Mouse (Mus musculus) limb, embryonic 14.5 days (tissue): ENCODE results near the gene Slc51a. TPM values are rescaled to one million over a fixed set of nuclear protein-coding genes. Genes with fewer than 3 reads are reported as not detected.
A peak's percentile ranks its signal among the peaks of the same experiment; 100 is the strongest.

Experiments used
- ATAC-seq: fragments of 200-750 bp; cut with Nextera tagmentation; 2 replicates; pipeline ENCODE4 v1.8.0; 2017; ENCODE audit warnings: low read depth, moderate number of reproducible peaks, moderate TSS enrichment; ENCODE audit not compliant: low FRiP score
- DNase-seq: peaks from one replicate; pipeline ENCODE4 v3.0.0-alpha.2; 2015; ENCODE audit warnings: low spot score
- H3K27ac ChIP-seq: fragments of 300-500 bp; sonication (generic); replicated peaks from 2 replicates; pipeline ENCODE4 v1.5.1; 2014; ENCODE audit warnings: low read depth, mild to moderate bottlenecking, low read length, moderate library complexity, mixed read lengths
- H3K27me3 ChIP-seq: fragments of 300-500 bp; sonication (generic); 2 replicates; pipeline ENCODE4 v1.6.1; 2014; ENCODE audit warnings: low read length, mixed read lengths; ENCODE audit not compliant: control insufficient read depth, insufficient read depth
- H3K36me3 ChIP-seq: fragments of 300-500 bp; sonication (generic); 2 replicates; pipeline ENCODE4 v1.6.1; 2014; ENCODE audit warnings: mild to moderate bottlenecking, low read length, moderate library complexity, mixed read lengths; ENCODE audit not compliant: control insufficient read depth, insufficient read depth
- H3K4me1 ChIP-seq: fragments of 300-500 bp; sonication (generic); 2 replicates; pipeline ENCODE4 v1.6.1; 2014; ENCODE audit warnings: antibody characterized with exemption, low read length, mixed read lengths; ENCODE audit not compliant: control insufficient read depth, insufficient read depth
- H3K4me2 ChIP-seq: fragments of 300-500 bp; sonication (generic); replicated peaks from 2 replicates; pipeline ENCODE4 v1.6.1; 2014; ENCODE audit warnings: low read depth, mild to moderate bottlenecking, low read length, moderate library complexity; ENCODE audit not compliant: severe bottlenecking
- H3K4me3 ChIP-seq: fragments of 300-500 bp; sonication (generic); replicated peaks from 2 replicates; pipeline ENCODE4 v1.5.1; 2014; ENCODE audit warnings: low read length
- H3K9ac ChIP-seq: fragments of 300-500 bp; sonication (generic); 2 replicates; pipeline ENCODE4 v1.6.1; 2014; ENCODE audit warnings: mild to moderate bottlenecking, low read depth, low read length, moderate library complexity; ENCODE audit not compliant: severe bottlenecking
- H3K9me3 ChIP-seq: fragments of 300-500 bp; sonication (generic); 2 replicates; pipeline ENCODE4 v1.6.1; 2016; ENCODE audit warnings: low read length; ENCODE audit not compliant: control insufficient read depth
- POLR2A ChIP-seq: fragments of 200-500 bp; IDR thresholded peaks from 2 replicates; pipeline ENCODE4 v1.8.0; 2012; ENCODE audit warnings: inconsistent platforms, mild to moderate bottlenecking, moderate library complexity, borderline replicate concordance; ENCODE audit not compliant: insufficient read depth, insufficient read length; ENCODE audit errors: extremely low read depth
- WGBS: fragments of 180-500 bp; shearing (Covaris S2); extraction: QIAGEN DNeasy Blood & Tissue Kit; methylation state at CpG from one replicate; pipeline ENCODE4 v1.1.7; 2014; 5-methylcytosine and 5-hydroxymethylcytosine counted together
- polyA plus RNA-seq, 2 experiments: library from polyadenylated mRNA; depleted of rRNA in 1 of 2; stranded (reverse) in 1 of 2; unstranded in 1 of 2; fragments of >200 nt; fragmentation: Nextera tagmentation in 1 of 2; extraction: Ambion mirVana in 1 of 2; gene quantifications; 2 replicates each; pipeline versions ENCODE4 v1.2.1 to v1.2.3; 2012 to 2014

The Slc51a gene
- polyA plus RNA-seq, 2 experiments = 0.10 to 0.30 TPM

GRCm38 (mm10) chr16:32507407-32507806 is 19.7 kb upstream of the Slc51a start:
- Histone ChIP-seq H3K36me3 (no peaks in the 10 kb centered on the region), H3K27ac (no peak overlapping the region), H3K4me3 (no peak overlapping the region), H3K9me3 (no peaks in the 10 kb centered on the region), H3K4me1 (0 out of 2 replicates have a peak, but pooled peaks cover 8% of the 10 kb centered on the region), H3K27me3 (no peaks in the 10 kb centered on the region), H3K4me2 (no peak overlapping the region), H3K9ac (no peak overlapping the region)
- no peak for TF ChIP-seq POLR2A
- WGBS = 20% methylated on average over 9 of the region's 9 CpGs
- ATAC-seq = no peak
- no peak for DNase-seq

GRCm38 (mm10) chr16:32506868-32507267 is 19.2 kb upstream of the Slc51a start:
- Histone ChIP-seq H3K4me3 (no peak overlapping the region), H3K27me3 (no peaks in the 10 kb centered on the region), H3K4me1 (0 out of 2 replicates have a peak, but pooled peaks cover 8% of the 10 kb centered on the region), H3K36me3 (no peaks in the 10 kb centered on the region), H3K4me2 (no peak overlapping the region), H3K27ac (no peak overlapping the region), H3K9ac (no peak overlapping the region), H3K9me3 (no peaks in the 10 kb centered on the region)
- WGBS = 81% methylated on average over 7 of the region's 7 CpGs
- ATAC-seq = 0 out of 2 replicates have a peak, but pooled peaks have one; percentile 31
- DNase-seq = no peak
- no peak for TF ChIP-seq POLR2A

GRCm38 (mm10) chr16:32506298-32506697 is 18.6 kb upstream of the Slc51a start:
- Histone ChIP-seq H3K4me3 (no peak overlapping the region), H3K36me3 (no peaks in the 10 kb centered on the region), H3K4me2 (no peak overlapping the region), H3K9ac (no peak overlapping the region), H3K27me3 (no peaks in the 10 kb centered on the region), H3K27ac (no peak overlapping the region), H3K9me3 (no peaks in the 10 kb centered on the region), H3K4me1 (0 out of 2 replicates have a peak, but pooled peaks cover 8% of the 10 kb centered on the region)
- ATAC-seq (no peak), DNase-seq (no peak)
- no peak for TF ChIP-seq POLR2A
- 85% methylated on average over 8 of the region's 8 CpGs for whole genome bisulfite sequencing

GRCm38 (mm10) chr16:32503633-32504032 is 16.0 kb upstream of the Slc51a start:
- no peak overlapping the region for H3K9ac ChIP-seq
- ATAC-seq = no peak
- no peak for DNase-seq
- H3K9me3 ChIP-seq = no peaks in the 10 kb centered on the region
- no peak overlapping the region for H3K4me2 ChIP-seq
- H3K36me3 ChIP-seq = no peaks in the 10 kb centered on the region
- WGBS = 64% methylated on average over 6 of the region's 6 CpGs
- TF ChIP-seq POLR2A = no peak
- H3K4me1 ChIP-seq = peaks cover 3% of the 10 kb centered on the region; the same call in 1 of the 2 replicates
- no peak overlapping the region for H3K27ac ChIP-seq
- no peaks in the 10 kb centered on the region for H3K27me3 ChIP-seq
- no peak overlapping the region for H3K4me3 ChIP-seq

GRCm38 (mm10) chr16:32502621-32503335 is 15.1 kb upstream of the Slc51a start:
- Histone ChIP-seq H3K9me3 (no peaks in the 10 kb centered on the region), H3K27me3 (no peaks in the 10 kb centered on the region), H3K4me2 (no peak overlapping the region), H3K27ac (no peak overlapping the region), H3K4me3 (no peak overlapping the region), H3K4me1 (peaks cover 3% of the 10 kb centered on the region; the same call in 1 of the 2 replicates), H3K36me3 (no peaks in the 10 kb centered on the region), H3K9ac (no peak overlapping the region)
- 86% methylated on average over 12 of the region's 12 CpGs for WGBS
- no peak for TF ChIP-seq POLR2A
- ATAC-seq (no peak), DNase-seq (no peak)

- Histone ChIP-seq H3K4me2 (no peak overlapping the region), H3K4me3 (no peak overlapping the region), H3K9me3 (no peaks in the 10 kb centered on the region), H3K36me3 (no peaks in the 10 kb centered on the region), H3K4me1 (peaks cover 3% of the 10 kb centered on the region; the same call in 1 of the 2 replicates), H3K27me3 (no peaks in the 10 kb centered on the region), H3K27ac (no peak overlapping the region), H3K9ac (no peak overlapping the region)
- no peak for TF ChIP-seq POLR2A
- 38% methylated on average over 7 of the region's 7 CpGs for WGBS
- ATAC-seq (no peak), DNase-seq (no peak)
Observed at GRCm38 (mm10) chr16:32501459-32501858, 13.8 kb upstream of the Slc51a start.
